Mouse (Mus musculus): ENCODE results near the gene 4931414P19Rik.

Gene 4931414P19Rik

GRCm38 (mm10) chr14:54579638-54580037, 26.2 kb downstream of the 4931414P19Rik start:
- no peak for DNase-seq

- peak; percentile 59 for DNase-seq
Measured at GRCm38 (mm10) chr14:54578063-54578462, 27.7 kb downstream of the 4931414P19Rik start.

- DNase-seq: peak; percentile 65
Measured at GRCm38 (mm10) chr14:54577089-54577982, 28.5 kb downstream of the 4931414P19Rik start, which contains the start of gene Ajuba. Ajuba (minus strand) TSS chr14:54577558.

GRCm38 (mm10) chr14:54576241-54577088, 29.3 kb downstream of the 4931414P19Rik start:
- DNase-seq: peak; percentile 58

GRCm38 (mm10) chr14:54575631-54576030, 30.2 kb downstream of the 4931414P19Rik start:
- DNase-seq: peak; percentile 64

- DNase-seq: no peak
Measured at GRCm38 (mm10) chr14:54575031-54575430, 30.8 kb downstream of the 4931414P19Rik start.

GRCm38 (mm10) chr14:54574253-54574652, 31.5 kb downstream of the 4931414P19Rik start:
- no peak for DNase-seq

GRCm38 (mm10) chr14:54572790-54573736, 32.7 kb downstream of the 4931414P19Rik start:
- no peak for DNase-seq

- DNase-seq: no peak
Measured at GRCm38 (mm10) chr14:54572122-54572521, 33.7 kb downstream of the 4931414P19Rik start.

GRCm38 (mm10) chr14:54569451-54570392, 36.1 kb downstream of the 4931414P19Rik start:
- DNase-seq: peak; percentile 35

- DNase-seq: peak; percentile 79
Measured at GRCm38 (mm10) chr14:54568694-54569414, 36.9 kb downstream of the 4931414P19Rik start.

- no peak for DNase-seq
Measured at GRCm38 (mm10) chr14:54560527-54561242, 45.1 kb downstream of the 4931414P19Rik start.

- DNase-seq: no peak
Measured at GRCm38 (mm10) chr14:54557330-54557729, 48.5 kb downstream of the 4931414P19Rik start.

GRCm38 (mm10) chr14:54553975-54554769, 51.6 kb downstream of the 4931414P19Rik start, which contains the start of gene Haus4:
Haus4 (minus strand) TSS chr14:54554616.
- peak; percentile 86 for DNase-seq

- DNase-seq: peak; percentile 62
Measured at GRCm38 (mm10) chr14:54553454-54553974, 52.3 kb downstream of the 4931414P19Rik start.

GRCm38 (mm10) chr14:54544703-54545102, 61.1 kb downstream of the 4931414P19Rik start:
- DNase-seq: no peak

- no peak for DNase-seq
Measured at GRCm38 (mm10) chr14:54540771-54541170, 65.0 kb downstream of the 4931414P19Rik start.

- DNase-seq: no peak
Measured at GRCm38 (mm10) chr14:54538580-54538979, 67.2 kb downstream of the 4931414P19Rik start.

Data from thymus, postnatal 4 days (tissue).